Mouse (Mus musculus): Measurements from ENCODE around the gene Ppp2r3a.

Ppp2r3a gene

GRCm38 (mm10) chr9:101143635-101144034, 108.0 kb downstream of the Ppp2r3a start:
- no peak for DNase-seq

GRCm38 (mm10) chr9:101114182-101114884, 137.3 kb downstream of the Ppp2r3a start:
- no peak for DNase-seq

GRCm38 (mm10) chr9:101113317-101113716, 138.3 kb downstream of the Ppp2r3a start:
- DNase-seq: no peak

GRCm38 (mm10) chr9:101110013-101110412, 141.6 kb downstream of the Ppp2r3a start:
- peak; percentile 66 for DNase-seq

GRCm38 (mm10) chr9:101107386-101107785, 144.2 kb downstream of the Ppp2r3a start:
- no peak for DNase-seq

- no peak for DNase-seq
Measured at GRCm38 (mm10) chr9:101105735-101106134, 145.9 kb downstream of the Ppp2r3a start.

- peak; percentile 24 for DNase-seq
Measured at GRCm38 (mm10) chr9:101104931-101105330, 146.7 kb downstream of the Ppp2r3a start.

- DNase-seq: no peak
Measured at GRCm38 (mm10) chr9:101102288-101102687, 149.3 kb downstream of the Ppp2r3a start.

- DNase-seq: no peak
Measured at GRCm38 (mm10) chr9:101101547-101101946, 150.0 kb downstream of the Ppp2r3a start.

GRCm38 (mm10) chr9:101100163-101100562, 151.4 kb downstream of the Ppp2r3a start:
- DNase-seq: no peak

- no peak for DNase-seq
Measured at GRCm38 (mm10) chr9:101099445-101099844, 152.2 kb downstream of the Ppp2r3a start.

- DNase-seq: no peak
Measured at GRCm38 (mm10) chr9:101097542-101097941, 154.1 kb downstream of the Ppp2r3a start.

- no peak for DNase-seq
Measured at GRCm38 (mm10) chr9:101096461-101096860, 155.1 kb downstream of the Ppp2r3a start.

- DNase-seq: no peak
Measured at GRCm38 (mm10) chr9:101095425-101095824, 156.2 kb downstream of the Ppp2r3a start.

- DNase-seq: no peak
Measured at GRCm38 (mm10) chr9:101083728-101084127, 167.9 kb downstream of the Ppp2r3a start.

GRCm38 (mm10) chr9:101080046-101080685, 171.4 kb downstream of the Ppp2r3a start:
- DNase-seq: no peak

GRCm38 (mm10) chr9:101078579-101078978, 173.0 kb downstream of the Ppp2r3a start:
- DNase-seq: peak; percentile 15

GRCm38 (mm10) chr9:101077486-101077885, 174.1 kb downstream of the Ppp2r3a start:
- no peak for DNase-seq

GRCm38 (mm10) chr9:101076095-101076875, 175.3 kb downstream of the Ppp2r3a start:
- peak; percentile 24 for DNase-seq

GRCm38 (mm10) chr9:101075694-101076093, 175.9 kb downstream of the Ppp2r3a start:
- DNase-seq: no peak

GRCm38 (mm10) chr9:101075091-101075581, 176.5 kb downstream of the Ppp2r3a start:
- DNase-seq: peak; percentile 51

GRCm38 (mm10) chr9:101074332-101075021, 177.1 kb downstream of the Ppp2r3a start:
- DNase-seq: peak; percentile 92

- DNase-seq: no peak
Measured at GRCm38 (mm10) chr9:101073987-101074331, 177.6 kb downstream of the Ppp2r3a start, which contains the start of gene Msl2. Msl2 (plus strand) TSS chr9:101074101.
